Mouse (Mus musculus) heart, postnatal 0 days (tissue): ENCODE results near the gene Rims1. TPM values are rescaled to one million over a fixed set of nuclear protein-coding genes. Genes with fewer than 3 reads are reported as not detected.
A peak's percentile ranks its signal among the peaks of the same experiment; 100 is the strongest.

Experiments used
- ATAC-seq: fragments of 200-750 bp; cut with Nextera tagmentation; 2 replicates; pipeline ENCODE4 v1.8.0; 2017; ENCODE audit warnings: low read depth, moderate number of reproducible peaks, moderate library complexity; ENCODE audit not compliant: insufficient read depth
- DNase-seq: peaks from one replicate; pipeline ENCODE4 v3.0.0-alpha.2; 2016; ENCODE audit warnings: low spot score
- H3K27ac ChIP-seq: fragments of 300-500 bp; sonication (generic); 2 replicates; pipeline ENCODE4 v1.5.1; 2014; ENCODE audit warnings: low read depth, mild to moderate bottlenecking
- H3K27me3 ChIP-seq: fragments of 300-500 bp; sonication (generic); 2 replicates; pipeline ENCODE4 v1.6.1; 2014; ENCODE audit warnings: low read length, mixed read lengths; ENCODE audit not compliant: control insufficient read depth, insufficient read depth
- H3K36me3 ChIP-seq: fragments of 300-500 bp; sonication (generic); replicated peaks from 2 replicates; pipeline ENCODE4 v1.6.1; 2014; ENCODE audit warnings: low read length, mixed read lengths; ENCODE audit not compliant: control insufficient read depth, insufficient read depth
- H3K4me1 ChIP-seq: fragments of 300-500 bp; sonication (generic); 2 replicates; pipeline ENCODE4 v1.6.1; 2014; ENCODE audit warnings: antibody characterized with exemption; ENCODE audit not compliant: control insufficient read depth, insufficient read depth
- H3K4me2 ChIP-seq: fragments of 300-500 bp; sonication (generic); 2 replicates; pipeline ENCODE4 v1.6.1; 2014; ENCODE audit warnings: low read depth, mild to moderate bottlenecking, low read length, moderate library complexity
- H3K4me3 ChIP-seq: fragments of 300-500 bp; sonication (generic); 2 replicates; pipeline ENCODE4 v1.5.1; 2014; ENCODE audit warnings: low read depth, low read length
- H3K9ac ChIP-seq: fragments of 300-500 bp; sonication (generic); replicated peaks from 2 replicates; pipeline ENCODE4 v1.6.1; 2014; ENCODE audit warnings: low read depth, low read length, mixed read lengths
- H3K9me3 ChIP-seq: fragments of 300-500 bp; sonication (generic); replicated peaks from 2 replicates; pipeline ENCODE4 v1.6.1; 2016; ENCODE audit warnings: low read length; ENCODE audit not compliant: control insufficient read depth
- CTCF ChIP-seq: IDR thresholded peaks from 2 replicates; pipeline ENCODE4 v1.5.1; 2016; ENCODE audit warnings: antibody characterized with exemption, control low read depth, low read depth
- EP300 ChIP-seq: IDR thresholded peaks from 2 replicates; pipeline ENCODE4 v1.6.1; 2016; ENCODE audit warnings: antibody characterized with exemption, low read depth
- WGBS: fragments of 180-500 bp; shearing (Covaris S2); extraction: QIAGEN DNeasy Blood & Tissue Kit; methylation state at CpG from one replicate; pipeline ENCODE4 v1.1.7; 2014; 5-methylcytosine and 5-hydroxymethylcytosine counted together
- polyA plus RNA-seq: library from polyadenylated mRNA; unstranded; fragments of >200 nt; fragmentation: Nextera tagmentation; extraction: Ambion mirVana; gene quantifications from 2 replicates; pipeline ENCODE4 v1.2.1, GENCODE M21; 2015
- total RNA-seq: library from RNA; depleted of rRNA; stranded (reverse); fragments of >200 nt; gene quantifications from 2 replicates; pipeline ENCODE4 v1.2.3, GENCODE M21; 2014; ENCODE audit warnings: low replicate concordance

Gene Rims1
- total and polyA plus RNA-seq, 2 experiments from 2014 or later: 0.59 to 2.6 TPM

DNA sequence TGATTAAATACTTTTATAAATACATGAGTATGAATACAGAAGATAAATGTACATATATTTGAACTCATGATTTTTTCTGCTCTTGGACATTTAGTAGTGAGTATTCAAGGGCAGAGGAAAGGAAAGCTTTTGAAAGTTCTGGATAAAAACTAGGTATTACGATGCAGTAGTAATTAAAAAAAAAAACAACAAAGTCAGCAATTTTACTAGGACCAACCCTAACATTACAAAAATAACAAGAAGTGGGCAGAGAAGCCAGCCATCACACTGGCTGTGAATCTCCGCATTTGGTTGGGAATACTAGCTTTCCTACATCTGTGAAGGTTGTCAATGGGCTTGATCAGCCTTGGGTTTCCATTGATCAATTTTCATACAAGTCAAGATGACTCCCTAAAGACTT is 381.8 kb downstream of the Rims1 start:
- Histone ChIP-seq H3K36me3 (no peaks in the 10 kb centered on the region), H3K4me1 (no peaks in the 10 kb centered on the region), H3K9me3 (no peaks in the 10 kb centered on the region), H3K27ac (no peak overlapping the region), H3K4me2 (no peak overlapping the region), H3K27me3 (no peaks in the 10 kb centered on the region), H3K4me3 (no peak overlapping the region), H3K9ac (no peak overlapping the region)
- WGBS: 88% methylated on average over 2 of the region's 2 CpGs
- no peak for TF ChIP-seq CTCF
- TF ChIP-seq EP300: no peak
- ATAC-seq (no peak), DNase-seq (no peak)

DNA sequence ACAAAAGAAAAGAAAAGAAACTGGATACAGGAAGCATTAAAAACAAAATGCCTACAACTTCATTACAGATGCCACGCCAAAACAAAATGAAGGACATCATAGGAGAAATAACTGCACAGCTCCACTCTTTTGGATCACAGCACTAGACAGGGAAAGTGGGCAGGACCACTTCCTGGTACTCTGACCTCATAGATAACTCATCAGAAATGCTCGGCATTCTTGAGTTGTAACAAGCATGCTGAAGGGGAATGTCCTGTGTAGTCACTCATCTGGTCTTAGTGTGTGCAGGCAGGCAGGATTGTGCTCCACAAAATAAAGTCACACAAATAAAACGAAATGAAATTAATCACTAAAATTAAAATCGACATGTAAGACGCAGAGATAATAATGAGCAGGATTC is 383.7 kb downstream of the Rims1 start:
- Histone ChIP-seq H3K36me3 (no peaks in the 10 kb centered on the region), H3K4me1 (no peaks in the 10 kb centered on the region), H3K4me3 (no peak overlapping the region), H3K27ac (no peak overlapping the region), H3K9me3 (no peaks in the 10 kb centered on the region), H3K9ac (no peak overlapping the region), H3K27me3 (no peaks in the 10 kb centered on the region), H3K4me2 (no peak overlapping the region)
- 57% methylated on average over 5 of the region's 5 CpGs for WGBS
- ATAC-seq (peak; percentile 57; the same call in 1 of the 2 replicates), DNase-seq (no peak)
- TF ChIP-seq EP300 (no peak), CTCF (no peak)

GRCm38 (mm10) chr1:22410173-22410572 is 395.6 kb downstream of the Rims1 start:
- ATAC-seq (no peak), DNase-seq (no peak)
- Histone ChIP-seq H3K4me1 (no peaks in the 10 kb centered on the region), H3K4me2 (no peak overlapping the region), H3K27me3 (no peaks in the 10 kb centered on the region), H3K9ac (no peak overlapping the region), H3K36me3 (no peaks in the 10 kb centered on the region), H3K27ac (no peak overlapping the region), H3K9me3 (no peaks in the 10 kb centered on the region), H3K4me3 (no peak overlapping the region)
- 84% methylated on average over 7 of the region's 7 CpGs for WGBS
- TF ChIP-seq CTCF (no peak), EP300 (no peak)

GRCm38 (mm10) chr1:22386361-22386760 is 419.4 kb downstream of the Rims1 start:
- DNase-seq: no peak
- Histone ChIP-seq H3K9ac (no peak overlapping the region), H3K4me2 (no peak overlapping the region), H3K36me3 (no peaks in the 10 kb centered on the region), H3K27ac (no peak overlapping the region), H3K27me3 (no peaks in the 10 kb centered on the region), H3K9me3 (no peaks in the 10 kb centered on the region), H3K4me3 (no peak overlapping the region), H3K4me1 (no peaks in the 10 kb centered on the region)
- ATAC-seq: no peak
- TF ChIP-seq EP300 (no peak), CTCF (peak; percentile 38)
- WGBS: 66% methylated on average over 3 of the region's 3 CpGs

- no peak overlapping the region for H3K4me2 ChIP-seq
- H3K9me3 ChIP-seq: no peaks in the 10 kb centered on the region
- WGBS: 68% methylated on average over 5 of the region's 5 CpGs
- no peak overlapping the region for H3K27ac ChIP-seq
- DNase-seq: no peak
- H3K36me3 ChIP-seq: no peaks in the 10 kb centered on the region
- H3K9ac ChIP-seq: no peak overlapping the region
- TF ChIP-seq EP300 (no peak), CTCF (no peak)
- ATAC-seq: no peak
- no peak overlapping the region for H3K4me3 ChIP-seq
- H3K27me3 ChIP-seq: no peaks in the 10 kb centered on the region
- H3K4me1 ChIP-seq: no peaks in the 10 kb centered on the region
Measured at GRCm38 (mm10) chr1:22377652-22378051, 428.1 kb downstream of the Rims1 start.

GRCm38 (mm10) chr1:22377062-22377461 is 428.7 kb downstream of the Rims1 start:
- ATAC-seq (no peak), DNase-seq (no peak)
- no peaks in the 10 kb centered on the region for H3K36me3 ChIP-seq
- H3K4me1 ChIP-seq: no peaks in the 10 kb centered on the region
- no peak overlapping the region for H3K4me2 ChIP-seq
- TF ChIP-seq CTCF: no peak
- H3K27ac ChIP-seq: no peak overlapping the region
- H3K4me3 ChIP-seq: no peak overlapping the region
- no peaks in the 10 kb centered on the region for H3K27me3 ChIP-seq
- WGBS: 63% methylated on average over 6 of the region's 6 CpGs
- no peaks in the 10 kb centered on the region for H3K9me3 ChIP-seq
- no peak overlapping the region for H3K9ac ChIP-seq
